Mouse (Mus musculus): ENCODE measurements around the gene Ebf3. TPM values are rescaled to one million over a fixed set of nuclear protein-coding genes. Genes with fewer than 3 reads are reported as not detected.

Gene Ebf3
- total RNA-seq (2021): under 1 TPM; 0.47 to 0.68 TPM
- long read RNA-seq: 0 reads

GRCm38 (mm10) chr7:137313904-137314691 lies at the start of gene Ebf3:
TSS of gene Ebf3 (minus strand) at chr7:137314445.
- DNase-seq (ENCODE audit: low spot score in 2 of 2): no peak

DNA sequence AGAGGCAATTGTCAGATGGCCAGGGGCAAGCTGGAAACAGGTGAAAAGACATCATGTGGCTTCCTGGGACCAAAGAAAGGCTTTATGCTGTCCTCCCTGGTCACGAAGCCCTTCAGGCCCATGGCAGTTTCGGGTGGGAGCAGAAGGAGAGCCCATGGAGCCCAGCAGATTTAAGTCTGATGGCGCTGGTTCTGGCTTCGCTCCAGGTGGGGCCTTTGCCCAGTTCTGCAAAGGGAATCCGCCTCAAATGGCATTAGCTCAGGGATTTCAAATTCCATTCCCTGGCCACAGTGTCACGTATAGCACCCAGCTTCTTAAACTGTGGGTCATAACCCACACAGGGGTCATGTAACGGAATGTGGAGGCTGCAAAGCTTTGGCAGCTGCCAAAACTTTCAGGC lies 32.6 kb upstream of the Ebf3 start:
- DNase-seq (ENCODE audit: low spot score in 2 of 2): no peak

DNA sequence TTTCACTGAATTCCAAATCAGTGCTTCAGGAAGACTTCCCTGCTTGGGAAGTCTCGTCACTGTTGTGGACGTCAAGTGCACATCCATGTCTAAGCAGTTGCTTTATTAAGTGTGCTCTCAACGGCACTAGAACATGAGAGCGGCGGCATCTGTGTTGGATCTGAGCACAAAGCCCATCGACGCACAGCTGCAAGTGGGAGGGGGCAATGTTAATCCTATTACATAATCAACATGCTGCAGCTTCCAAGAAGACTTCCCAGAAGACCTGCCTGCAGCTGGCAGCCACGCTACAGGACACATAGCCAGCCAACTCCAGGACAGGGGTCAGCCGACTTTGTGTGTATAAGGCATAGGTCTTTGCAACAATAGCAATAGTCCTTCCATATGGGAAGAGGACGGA lies 31.8 kb upstream of the Ebf3 start:
- DNase-seq (ENCODE audit: low spot score in 2 of 2): no peak

- DNase-seq (ENCODE audit: low spot score in 2 of 2): no peak
Observed at GRCm38 (mm10) chr7:137333951-137334350, 19.7 kb upstream of the Ebf3 start.

GRCm38 (mm10) chr7:137322926-137323325 lies 8.7 kb upstream of the Ebf3 start:
- no peak for DNase-seq (ENCODE audit: low spot score in 2 of 2)

DNA sequence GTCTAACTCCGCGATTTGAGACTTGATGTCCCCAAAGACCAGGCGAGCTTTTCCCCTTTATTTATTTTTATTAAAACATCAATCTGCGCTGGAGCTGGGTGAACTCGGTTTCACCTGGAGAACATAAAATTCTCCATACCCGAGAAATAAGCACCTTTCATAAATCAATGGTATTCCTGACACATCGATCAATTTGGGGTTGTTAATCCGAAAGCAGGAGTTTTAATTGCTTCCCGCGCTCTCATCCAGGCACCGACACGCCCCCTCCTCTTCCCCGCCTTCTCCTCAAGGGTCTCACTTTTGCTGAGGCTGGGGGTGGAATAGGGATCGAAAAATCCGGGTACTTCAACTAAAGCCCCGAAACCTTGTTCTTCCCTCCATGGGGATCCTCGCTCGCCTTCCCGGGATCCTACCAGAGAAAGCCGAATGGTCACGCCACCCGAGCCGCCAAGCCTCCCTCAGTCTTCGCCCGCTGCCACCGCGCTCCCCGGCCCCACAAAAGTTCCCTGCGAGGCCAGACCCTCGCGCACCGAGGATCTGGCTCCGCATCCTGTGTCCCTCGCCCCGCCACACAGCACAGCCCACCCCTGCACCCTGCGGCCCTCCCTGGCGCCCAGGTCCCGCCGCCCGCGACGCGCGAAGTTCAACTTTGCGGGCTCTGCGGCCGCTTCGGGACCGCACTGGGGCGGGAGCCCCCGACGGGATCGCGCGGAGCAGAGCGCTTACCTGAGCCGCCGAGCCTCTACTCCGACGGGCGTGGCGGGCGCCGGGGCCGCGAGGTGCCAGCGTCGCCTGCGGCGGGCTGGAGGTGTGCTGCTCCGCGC lies 7.9 kb upstream of the Ebf3 start:
- no peak for DNase-seq (ENCODE audit: low spot score in 2 of 2)

GRCm38 (mm10) chr7:137321141-137321813 lies 7.0 kb upstream of the Ebf3 start:
- no peak for DNase-seq (ENCODE audit: low spot score in 2 of 2)

GRCm38 (mm10) chr7:137320320-137320719 lies 6.1 kb upstream of the Ebf3 start:
- no peak for DNase-seq (ENCODE audit: low spot score in 2 of 2)

GRCm38 (mm10) chr7:137318924-137319885 lies 5.0 kb upstream of the Ebf3 start:
- no peak for DNase-seq (ENCODE audit: low spot score in 2 of 2)

GRCm38 (mm10) chr7:137318383-137318775 lies 4.1 kb upstream of the Ebf3 start:
- DNase-seq (ENCODE audit: low spot score in 2 of 2): no peak

- no peak for DNase-seq (ENCODE audit: low spot score in 2 of 2)
Observed at GRCm38 (mm10) chr7:137317659-137318382, 3.6 kb upstream of the Ebf3 start.

DNA sequence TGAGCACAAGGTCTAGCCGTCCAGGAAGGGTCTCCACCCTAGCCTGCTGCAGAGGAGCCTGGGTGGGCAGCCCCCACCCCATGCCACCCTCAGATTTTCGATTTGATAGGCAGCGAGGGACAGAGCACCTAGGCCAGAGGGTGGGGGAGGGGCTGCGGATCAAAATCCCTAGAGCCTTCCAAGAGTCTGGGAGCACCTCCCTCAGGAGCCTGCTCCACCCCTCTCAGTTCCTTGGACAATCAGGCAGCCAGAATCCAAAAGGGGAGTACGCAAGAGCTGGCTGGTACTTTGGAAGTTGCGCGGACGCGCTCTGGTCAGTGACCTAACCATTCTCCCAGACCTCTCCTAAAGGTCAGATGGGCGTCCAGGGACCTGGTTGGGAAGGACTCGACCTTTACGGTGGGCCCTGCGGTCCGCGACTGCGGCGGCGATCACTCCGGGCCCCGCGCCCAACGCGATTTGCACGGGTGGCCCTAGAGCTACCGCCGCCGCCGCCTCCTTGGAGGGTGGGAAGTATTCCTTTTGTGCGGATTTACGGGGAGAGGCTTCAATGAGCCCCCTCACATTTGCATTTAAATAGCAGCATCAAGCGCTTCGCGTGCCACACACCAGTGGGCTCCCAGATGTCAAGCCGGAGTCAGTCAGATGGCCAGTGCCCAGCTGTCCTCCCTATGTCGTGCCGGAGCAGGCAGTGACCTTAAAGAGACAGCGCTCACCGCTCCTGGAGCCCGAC lies 2.8 kb upstream of the Ebf3 start:
- no peak for DNase-seq (ENCODE audit: low spot score in 2 of 2)

DNA sequence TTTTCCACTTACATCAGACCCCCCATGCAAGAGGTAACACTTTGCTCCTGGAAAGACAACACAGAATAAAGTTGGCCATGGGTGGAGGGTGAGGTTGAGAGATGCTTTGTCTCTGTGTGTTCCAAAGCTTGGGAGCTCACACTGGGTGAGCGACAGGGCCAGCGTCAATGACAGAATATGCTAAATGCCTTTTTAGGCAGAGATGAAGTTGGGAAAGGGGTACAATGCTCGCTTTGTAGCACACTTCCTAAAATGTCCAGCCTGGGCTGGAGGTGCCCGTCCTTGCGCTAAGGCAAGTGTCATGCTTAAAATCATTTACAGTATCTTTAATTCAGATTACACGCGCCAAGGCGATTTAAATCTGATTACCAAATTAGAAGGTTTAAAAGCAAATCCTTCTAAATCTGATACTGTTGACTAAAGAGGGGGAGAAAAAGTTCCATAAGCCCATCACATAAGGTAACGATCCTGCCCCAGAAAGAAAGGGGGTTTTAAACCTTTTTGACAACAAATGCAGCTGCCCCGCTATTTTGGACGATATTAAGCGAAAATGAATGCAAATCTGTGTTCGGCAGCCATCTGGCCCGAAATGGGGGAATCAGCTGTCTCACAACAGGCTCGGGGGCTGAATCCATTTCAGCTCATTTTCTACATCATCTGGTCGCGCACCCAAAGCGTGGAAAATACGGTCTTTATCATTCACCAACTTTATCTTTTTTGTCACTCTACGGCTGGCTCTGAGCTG lies 2.1 kb upstream of the Ebf3 start:
- no peak for DNase-seq (ENCODE audit: low spot score in 2 of 2)

DNA sequence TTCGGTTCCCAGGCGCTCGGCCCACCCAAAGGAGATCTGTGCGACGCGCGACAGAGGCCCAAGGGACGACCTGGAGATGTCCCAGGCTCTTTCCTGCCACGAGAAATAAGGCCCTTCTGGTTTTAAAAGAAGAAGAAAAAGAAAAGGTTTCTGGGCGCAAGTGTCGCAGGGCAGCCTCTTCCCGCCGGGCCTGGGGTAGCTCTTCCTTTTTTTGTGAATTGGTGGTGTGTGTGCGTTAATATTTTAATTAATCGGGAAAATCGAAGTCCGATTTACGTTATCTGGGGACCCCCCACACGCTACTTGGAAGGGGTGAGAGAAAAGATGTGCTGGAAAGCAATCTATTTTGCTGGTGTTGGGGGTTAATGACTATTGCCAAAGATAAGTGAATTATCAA lies 1.3 kb upstream of the Ebf3 start:
- DNase-seq (ENCODE audit: low spot score in 2 of 2): no peak

GRCm38 (mm10) chr7:137314710-137315543 lies 682 bp upstream of the Ebf3 start:
- no peak for DNase-seq (ENCODE audit: low spot score in 2 of 2)

DNA sequence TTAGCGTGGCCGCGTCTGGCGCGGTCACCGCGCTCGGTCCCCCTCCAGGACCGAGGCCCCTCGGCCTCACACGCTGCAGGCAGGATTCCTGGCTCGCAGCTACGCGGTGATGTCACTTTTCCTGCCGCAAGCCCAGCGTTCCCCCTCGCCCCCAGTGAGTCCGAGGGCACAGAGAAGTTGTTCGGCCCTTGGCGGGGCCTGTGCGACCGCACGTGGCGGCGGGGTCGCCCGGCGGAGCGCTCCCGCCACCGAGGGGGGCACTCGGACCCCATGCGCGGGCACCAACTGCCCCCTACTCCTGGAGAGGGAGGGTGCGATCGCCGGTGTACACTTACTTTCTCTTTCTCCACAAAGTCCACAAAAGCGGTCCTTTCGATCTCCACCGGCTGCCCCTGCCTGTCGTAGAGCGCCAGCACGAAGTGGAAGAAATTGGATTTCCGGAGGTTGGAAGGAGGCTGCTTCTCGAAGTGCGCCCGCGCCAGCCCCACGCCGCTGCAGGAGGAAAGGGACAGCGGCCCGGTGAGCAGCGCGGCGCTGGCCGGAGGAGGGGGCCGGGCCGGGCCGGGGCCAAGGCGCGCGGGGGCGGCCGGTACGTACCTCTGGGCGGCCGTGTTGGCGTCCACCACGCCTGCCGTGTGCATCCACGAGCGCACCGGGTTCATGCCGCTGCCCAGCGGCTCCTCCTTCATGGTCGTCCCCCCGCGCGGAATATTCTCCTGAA lies 902 bp downstream of the Ebf3 start:
- no peak for DNase-seq (ENCODE audit: low spot score in 2 of 2)

DNA sequence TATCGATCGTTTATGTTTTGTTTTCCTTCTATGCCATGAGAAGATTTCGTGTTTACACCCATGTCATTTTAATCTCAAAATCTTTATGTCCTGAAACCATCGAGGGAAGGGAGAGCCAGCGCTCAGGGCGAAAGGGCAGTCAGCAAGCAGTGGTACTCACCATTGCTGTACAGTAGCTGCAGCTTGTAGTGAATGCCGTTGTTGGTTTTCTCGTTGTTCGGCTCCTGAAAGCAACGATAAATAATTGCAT lies 1.4 kb downstream of the Ebf3 start:
- DNase-seq (ENCODE audit: low spot score in 2 of 2): no peak

Measured in layer of hippocampus, adult 18-20 months (tissue).